Mouse (Mus musculus): ENCODE measurements around the gene Xpot.

DNA sequence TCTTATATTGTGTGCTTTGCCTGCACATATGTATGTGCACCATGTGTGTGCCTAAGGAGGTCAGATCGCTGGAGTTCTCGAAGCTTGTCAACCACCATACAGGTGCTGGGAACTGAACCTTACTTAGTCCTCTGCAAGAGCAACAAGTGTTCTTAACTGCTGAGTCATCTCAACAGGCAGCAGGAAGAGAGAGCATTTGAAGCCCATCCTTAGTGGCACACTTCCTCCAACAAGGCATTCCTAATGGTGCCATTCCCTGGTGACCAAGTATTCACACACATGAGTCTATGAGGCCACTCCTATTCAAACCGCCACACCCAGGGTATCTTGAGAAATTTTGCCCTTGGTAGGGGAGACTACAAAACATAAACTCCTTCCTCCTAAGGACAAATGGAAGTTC is 84.0 kb downstream of the Xpot start:
- TF ChIP-seq POLR2A (IDR thresholded peaks at IDR 0.05; ENCODE audit: low read depth, low read length) (no peak), CTCF (conservative IDR thresholded peaks at IDR 0.05; ENCODE audit: insufficient read depth, insufficient read length, low read depth, low read length) (no peak)
